Mouse (Mus musculus): Measurements from ENCODE around the gene Ugt2b38. TPM values are rescaled to one million over a fixed set of nuclear protein-coding genes. Genes with fewer than 3 reads are reported as not detected.
"Not testable (repeated sequence)": the region's sequence is repeated elsewhere in the genome, so short reads cannot be mapped to it uniquely, and the experiment has no call there.

Gene Ugt2b38
- polyA plus RNA-seq, 1 experiment from 2014 or later, result not detected

DNA sequence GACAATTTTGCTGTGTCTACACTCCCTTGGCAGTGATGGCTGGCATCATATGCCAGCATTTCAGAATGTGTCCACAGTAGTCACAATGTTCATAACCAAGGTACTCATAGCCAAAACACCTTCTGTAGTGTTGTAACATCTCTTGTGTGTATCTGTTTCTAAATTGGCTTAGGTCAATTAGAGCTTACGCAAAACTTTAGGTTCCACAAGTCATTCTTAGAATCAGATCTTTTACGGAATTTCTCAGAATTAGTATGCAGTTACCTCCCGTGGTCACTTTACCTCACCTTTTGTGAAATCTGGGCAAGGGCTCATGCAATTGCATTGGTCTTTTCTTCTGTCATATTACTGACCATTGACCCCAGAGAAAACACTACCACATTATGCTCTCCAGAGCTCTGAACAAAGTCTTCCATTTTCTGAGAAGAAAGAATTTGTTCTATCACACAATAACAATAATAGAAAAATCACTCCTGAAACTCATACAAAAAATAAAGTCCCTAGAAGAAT is 48.1 kb downstream of the Ugt2b38 start:
- Histone ChIP-seq H3K9me3 (replicated peaks) (no peaks in the 10 kb centered on the region), H3K4me3 (no peak overlapping the region), H3K27me3 (replicated peaks) (no peaks in the 10 kb centered on the region), H3K4me1 (replicated peaks) (no peaks in the 10 kb centered on the region), H3K4me2 (no peak overlapping the region), H3K36me3 (no peaks in the 10 kb centered on the region), H3K9ac (no peak overlapping the region), H3K27ac (ENCODE audit: poor library complexity, severe bottlenecking) (no peak overlapping the region)
- ATAC-seq (ENCODE audit: insufficient number of reproducible peaks, low FRiP score), result no peak
- WGBS, result 76% methylated on average over 3 of the region's 3 CpGs

- no peaks in the 10 kb centered on the region for H3K4me1 ChIP-seq (replicated peaks)
- H3K9ac ChIP-seq, result no peak overlapping the region
- no peak overlapping the region for H3K27ac ChIP-seq (ENCODE audit: poor library complexity, severe bottlenecking)
- ATAC-seq (ENCODE audit: insufficient number of reproducible peaks, low FRiP score), result no peak
- 64% methylated on average over 1 of the region's 1 CpGs for WGBS
- H3K27me3 ChIP-seq (replicated peaks), result no peaks in the 10 kb centered on the region
- H3K4me3 ChIP-seq, result no peak overlapping the region
- no peaks in the 10 kb centered on the region for H3K36me3 ChIP-seq
- H3K4me2 ChIP-seq, result no peak overlapping the region
- H3K9me3 ChIP-seq (replicated peaks), result no peaks in the 10 kb centered on the region
Observed at GRCm38 (mm10) chr5:87373502-87373863, 50.5 kb downstream of the Ugt2b38 start.

DNA sequence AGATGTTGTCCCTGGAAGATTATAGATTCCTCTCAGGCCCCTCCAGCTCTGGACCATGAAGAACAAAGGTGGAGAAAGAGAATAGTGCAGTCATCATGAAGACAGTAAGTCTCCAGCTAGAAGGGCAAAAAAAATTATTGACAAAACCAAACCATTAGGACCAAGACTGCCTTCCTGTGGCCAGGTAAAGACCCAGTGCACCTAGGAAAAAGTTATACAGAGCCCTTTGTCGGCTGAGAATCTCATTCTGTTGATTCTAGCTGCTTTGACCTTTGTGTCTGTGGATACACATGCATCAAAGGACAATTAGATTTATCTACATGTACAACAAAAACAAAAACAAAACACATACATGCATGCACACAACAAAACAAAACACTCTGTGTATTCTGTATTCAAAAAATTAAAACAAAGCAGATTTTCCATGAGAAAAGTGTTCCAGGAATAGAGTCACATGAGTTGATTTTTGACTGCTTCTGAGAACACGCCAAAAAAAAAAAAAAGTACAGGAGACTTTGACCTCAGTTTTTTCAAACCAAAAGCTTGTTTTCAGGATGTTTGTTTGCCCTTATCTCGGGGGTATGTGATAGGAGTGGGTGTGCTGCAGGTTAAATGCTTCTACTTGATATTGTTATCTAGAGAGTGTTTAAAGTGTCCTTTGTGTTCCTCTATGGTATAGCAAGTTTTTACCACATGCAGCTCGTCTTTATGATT is 51.1 kb downstream of the Ugt2b38 start:
- H3K4me3 ChIP-seq; H3K9ac ChIP-seq; H3K4me2 ChIP-seq; ATAC-seq (ENCODE audit: insufficient number of reproducible peaks, low FRiP score); H3K9me3 ChIP-seq (replicated peaks); H3K27me3 ChIP-seq (replicated peaks); H3K4me1 ChIP-seq (replicated peaks); H3K27ac ChIP-seq (ENCODE audit: poor library complexity, severe bottlenecking); H3K36me3 ChIP-seq: not testable (repeated sequence)
- 52% methylated on average over 4 of the region's 4 CpGs for WGBS

Other genes starting within 250 kb of the Ugt2b38 start
- not detected in 2 replicates for gene Ugt2b37, start 169.4 kb downstream of the Ugt2b38 start, polyA plus RNA-seq (2016; fragmentation: Nextera tagmentation; extraction: Ambion mirVana)
- not detected in 2 replicates for gene Ugt2a3, start 87.0 kb downstream of the Ugt2b38 start, polyA plus RNA-seq (2016; fragmentation: Nextera tagmentation; extraction: Ambion mirVana)
- not detected in 2 replicates for gene Ugt2a2, start 58.1 kb upstream of the Ugt2b38 start, polyA plus RNA-seq (2016; fragmentation: Nextera tagmentation; extraction: Ambion mirVana)
- gene Gm43638, start 62.6 kb upstream of the Ugt2b38 start, polyA plus RNA-seq (2016; fragmentation: Nextera tagmentation; extraction: Ambion mirVana), result not detected in 2 replicates
- not detected in 2 replicates for gene Ugt2a1, start 66.7 kb upstream of the Ugt2b38 start, polyA plus RNA-seq (2016; fragmentation: Nextera tagmentation; extraction: Ambion mirVana)
- not detected in 2 replicates for gene Sult1b1, start 114.0 kb upstream of the Ugt2b38 start, polyA plus RNA-seq (2016; fragmentation: Nextera tagmentation; extraction: Ambion mirVana)
- not detected in 2 replicates for gene Sult1d1, start 144.8 kb upstream of the Ugt2b38 start, polyA plus RNA-seq (2016; fragmentation: Nextera tagmentation; extraction: Ambion mirVana)
- not detected in 2 replicates for gene Sult1e1, start 167.4 kb upstream of the Ugt2b38 start, polyA plus RNA-seq (2016; fragmentation: Nextera tagmentation; extraction: Ambion mirVana)
- gene Csn1s1, start 242.0 kb upstream of the Ugt2b38 start, polyA plus RNA-seq (2016; fragmentation: Nextera tagmentation; extraction: Ambion mirVana), result not detected in 2 replicates